8 mouse cellular contexts compared by ENCODE assay signal in the genomic region with DNA sequence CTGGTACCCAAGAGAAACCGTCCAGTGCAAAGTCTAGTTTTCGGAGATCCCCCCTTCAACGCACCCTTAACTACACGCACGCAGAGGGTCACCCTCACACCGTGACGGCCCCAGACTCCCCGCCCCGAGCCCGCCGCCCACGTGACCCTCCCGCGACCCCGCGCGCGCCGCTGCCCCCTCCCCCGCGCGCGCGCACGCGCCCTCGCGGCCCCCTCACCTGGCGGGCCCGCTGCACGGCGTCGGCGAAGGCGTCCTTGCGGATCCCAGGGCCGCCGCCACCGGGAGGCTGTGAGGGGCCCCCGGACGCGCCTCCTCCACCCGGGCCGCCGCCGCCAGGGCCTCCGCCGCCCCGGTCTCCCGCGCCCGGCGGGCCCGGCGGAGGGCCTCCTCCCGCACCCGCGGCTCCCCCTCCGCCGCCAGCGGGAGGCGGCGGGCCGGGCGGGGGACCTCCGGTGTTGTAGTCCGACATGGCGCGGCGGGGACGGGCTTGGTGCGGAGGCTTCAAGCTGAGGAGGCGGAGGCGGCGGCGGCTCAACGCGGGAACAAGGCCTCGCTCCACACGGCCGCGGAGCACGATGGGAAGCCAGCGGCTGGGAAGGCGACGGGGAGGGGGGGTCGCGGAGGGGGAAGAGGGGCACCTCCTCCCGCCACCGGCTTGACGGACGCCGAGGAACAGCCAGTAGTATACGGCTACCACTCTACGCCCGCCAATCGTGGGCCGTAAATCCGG. TPM values are rescaled to one million over a fixed set of nuclear protein-coding genes. Genes with fewer than 3 reads are reported as not detected.
DNase-seq lines count a peak whose midpoint lies in the region; ATAC-seq lines count a peak whose summit lies in the region.

A gene (minus strand): TSS at position 592 of the 730 bp plus-strand sequence.

- ATAC-seq in activated CD4-positive, CD25-positive, alpha-beta regulatory T cell, adult 4 months, result no peak
- peak; percentile 1; the same call in 1 of the 2 replicates for ATAC-seq in forebrain, embryonic 11.5 days (replicated peaks; ENCODE audit: low FRiP score)

- peak within 1 kb of the TSS; percentile 98 for H3K9ac ChIP-seq in forebrain, embryonic 11.5 days (ENCODE audit: low read length)

- H3K4me3 ChIP-seq in forebrain, embryonic 11.5 days (ENCODE audit: low read depth, low read length), result peak within 1 kb of the TSS; percentile 98

- H3K27me3 ChIP-seq in forebrain, embryonic 11.5 days (ENCODE audit: control insufficient read depth, insufficient read depth, low read length), result no peaks in the 10 kb centered on the region

- under 1% methylated on average over 88 of the region's 99 CpGs for WGBS in forebrain, embryonic 11.5 days

- H3K4me1 ChIP-seq in forebrain, embryonic 11.5 days (replicated peaks; ENCODE audit: control insufficient read depth, insufficient read depth, low read length), result peaks cover 11% of the 10 kb centered on the region; the same call in 1 of the 2 replicates

- peak within 1 kb of the TSS; percentile 97 for H3K4me2 ChIP-seq in forebrain, embryonic 11.5 days (ENCODE audit: low read depth, low read length, severe bottlenecking)

- DNase-seq in cerebellum, postnatal 10 days, result peak; percentile 82 to 98
- no peak for DNase-seq in cerebellum, adult 11-12 months
- DNase-seq in forebrain, embryonic 11.5 days (ENCODE audit: low spot score), result peak; percentile 85
- DNase-seq in heart, postnatal 14 days, result peak; percentile 54 to 58
- peak; percentile 44 to 72 for DNase-seq in layer of hippocampus, postnatal 10 days (ENCODE audit: low spot score in 2 of 2)
- DNase-seq in lung, postnatal 4 days, result peak; percentile 53 to 58
- peak; percentile 52 for DNase-seq in right cerebral cortex, postnatal 14 days

- peaks cover 12% of the 10 kb centered on the region for H3K36me3 ChIP-seq in forebrain, embryonic 11.5 days (ENCODE audit: control insufficient read depth, insufficient read depth, low read length)

- intact Hi-C loops in heart, postnatal 14 days (cut with DNase I), result loop anchor here (1.0 kb wide), 1 partner anchor 20 kb away; a partner anchor contains a TSS

- H3K9me3 ChIP-seq in forebrain, embryonic 11.5 days (ENCODE audit: control insufficient read depth, low read length), result no peaks in the 10 kb centered on the region

- peak within 1 kb of the TSS; percentile 85 for H3K27ac ChIP-seq in forebrain, embryonic 11.5 days (ENCODE audit: low read depth, low read length)

RNA-seq across cellular contexts. Expression of the gene that starts here (rescaled TPM):
- 10 to 100 TPM; 19.6 to 30.9 TPM for polyA plus RNA-seq in activated CD4-positive, CD25-positive, alpha-beta regulatory T cell, adult 4 months (2017; shearing (Covaris generic))
- 62.9 and 67.6 TPM in 2 replicates for polyA plus RNA-seq in forebrain, embryonic 11.5 days (2014; fragmentation: Nextera tagmentation; extraction: Ambion mirVana)
- total RNA-seq in heart, postnatal 14 days (2021), result 10 to 100 TPM; 54.7 to 56.7 TPM
- total RNA-seq in layer of hippocampus, postnatal 10 days (2021), result 100 to 1,000 TPM; 105 to 116 TPM
